Mouse (Mus musculus) cerebellum, adult 2 months (tissue): Measurements from ENCODE around the gene Dab2ip.

Source experiments
- CTCF ChIP-seq: fragments of 200-500 bp; IDR thresholded peaks from 2 replicates; pipeline ENCODE4 v1.5.1; 2011; ENCODE audit warnings: low read depth, mild to moderate bottlenecking, control low read depth, low read length, moderate library complexity, borderline replicate concordance; ENCODE audit not compliant: insufficient read depth
- POLR2A ChIP-seq: fragments of 200-500 bp; IDR thresholded peaks from 2 replicates; pipeline ENCODE4 v1.6.1; 2011; ENCODE audit warnings: low read length, control low read depth, borderline replicate concordance; ENCODE audit not compliant: insufficient read depth

DNA sequence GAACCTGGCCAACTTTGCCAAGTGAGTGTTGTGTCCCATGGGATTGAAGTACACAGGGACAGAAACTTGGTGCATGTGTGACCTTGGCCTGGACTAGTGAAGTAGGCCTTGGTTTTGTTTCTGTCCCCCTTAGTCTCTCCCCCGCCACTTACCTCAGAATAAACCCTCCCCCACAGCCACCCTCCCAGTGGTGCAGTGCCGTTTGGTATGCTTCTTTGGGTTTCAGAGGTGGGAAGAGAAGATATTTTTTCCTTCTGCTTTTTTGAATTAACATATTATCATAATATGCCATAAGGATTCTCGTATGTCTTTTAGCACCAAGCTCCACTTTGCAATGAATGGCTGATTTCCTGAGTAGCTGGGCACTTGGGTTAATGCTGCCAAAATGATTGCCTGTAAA lies 157.4 kb downstream of the Dab2ip start:
- no peak for TF ChIP-seq CTCF
- no peak for TF ChIP-seq POLR2A
